Mouse (Mus musculus) T-helper 17 cell (primary cell): ENCODE measurements at regions not wholly inside any gene's neighbourhood (a gene's known extent, or its start where the extent isn't known, plus 50 kb on each side); places are given as distances from the start of the nearest gene placed in this dataset.

Experiments
- in situ Hi-C, 2 experiments: fragments of 300-600 bp; cut with MboI, MseI; formaldehyde crosslinking; loops; 1 replicate in 1 of 2; 2 replicates in 1 of 2; pipeline ENCODE4 v1.15.1; 2025; ENCODE audit warnings: high pct_unique_total_duplicates in 2 of 2

DNA sequence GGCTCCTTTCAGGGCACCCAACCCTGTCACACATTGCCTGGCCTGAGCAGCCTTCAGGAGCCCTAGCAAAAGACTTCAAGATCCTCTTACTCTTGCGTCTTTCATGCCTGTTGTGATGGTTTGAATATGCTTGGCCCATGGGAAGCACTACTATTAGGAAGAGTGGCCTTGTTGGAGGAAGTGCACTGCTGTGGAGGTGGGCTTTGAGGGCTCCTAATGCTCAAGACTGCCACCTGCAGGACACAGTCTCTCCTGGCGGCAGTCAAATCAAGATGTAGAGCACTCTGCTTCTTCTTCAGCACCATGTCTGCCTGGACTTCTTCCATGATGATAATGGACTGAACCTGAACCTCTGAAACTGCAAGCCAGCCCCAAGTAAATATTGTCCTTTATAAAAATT, 73.0 kb downstream of the Tsen15 start:
- in situ Hi-C loops, result no loop called here

- in situ Hi-C loops, result no loop called here
These were observed 81.0 kb downstream of the Tsen15 start for GRCm38 (mm10) chr1:152305461-152305860.

- in situ Hi-C loops, result no loop called here
These were observed 81.9 kb downstream of the Tsen15 start for GRCm38 (mm10) chr1:152304487-152305130.

GRCm38 (mm10) chr1:152301355-152301754, 85.1 kb downstream of the Tsen15 start:
- in situ Hi-C loops, result no loop called here

DNA sequence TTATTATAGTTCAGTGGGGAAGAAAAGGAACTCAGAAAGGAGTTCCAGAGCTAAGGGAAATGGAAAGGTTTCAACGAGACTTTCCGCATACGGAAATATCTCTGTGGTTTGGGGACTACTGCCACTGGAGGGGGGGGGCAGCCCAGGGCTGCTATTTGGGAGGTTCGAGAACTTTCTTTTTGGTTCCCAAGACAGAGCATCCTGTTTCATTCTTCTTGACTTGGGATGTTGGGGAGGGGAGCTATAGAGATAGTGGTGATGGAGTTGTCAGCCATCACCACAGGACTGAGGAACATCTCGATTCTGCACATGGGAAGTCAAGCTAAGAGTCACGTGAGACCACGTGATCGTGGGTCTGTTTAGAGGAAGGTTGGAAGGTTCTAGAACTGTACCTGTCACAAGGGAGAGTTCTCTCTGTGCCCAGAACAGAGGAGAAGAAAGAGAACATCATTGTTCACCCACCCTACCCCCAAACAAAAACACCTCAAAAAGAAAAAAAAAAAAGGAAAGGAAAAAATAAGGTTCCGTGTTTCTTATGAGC, 94.2 kb downstream of the Tsen15 start:
- in situ Hi-C loops, result no loop called here

GRCm38 (mm10) chr1:152290768-152291167, 95.7 kb downstream of the Tsen15 start:
- in situ Hi-C loops, result no loop called here

- in situ Hi-C loops, result no loop called here
These were observed 98.7 kb downstream of the Tsen15 start for GRCm38 (mm10) chr1:152287566-152288490.

DNA sequence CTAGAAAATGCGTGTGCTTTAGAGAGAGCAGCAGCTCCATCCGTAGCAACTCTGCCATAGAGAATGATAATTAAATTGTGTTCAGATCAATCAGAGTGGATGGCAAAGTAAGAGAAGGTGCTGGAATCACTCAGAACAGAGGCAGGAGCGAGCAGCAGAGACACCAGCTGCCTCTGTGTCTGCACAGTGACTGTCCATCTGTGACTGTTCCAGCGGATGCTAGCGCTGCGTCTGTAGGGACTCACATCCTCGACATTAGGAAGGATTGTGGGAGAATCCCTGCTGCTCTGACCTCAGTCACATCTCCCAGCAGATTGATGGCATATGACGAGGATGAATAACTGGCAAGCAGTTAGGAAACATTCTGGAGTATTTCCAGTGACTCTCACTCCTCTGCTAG, 99.8 kb downstream of the Tsen15 start:
- in situ Hi-C loops, result no loop called here

GRCm38 (mm10) chr1:152282106-152282505, 104.4 kb downstream of the Tsen15 start:
- in situ Hi-C loops, result no loop called here

- in situ Hi-C loops, result no loop called here
These were observed 105.3 kb downstream of the Tsen15 start for GRCm38 (mm10) chr1:152281201-152281600.

DNA sequence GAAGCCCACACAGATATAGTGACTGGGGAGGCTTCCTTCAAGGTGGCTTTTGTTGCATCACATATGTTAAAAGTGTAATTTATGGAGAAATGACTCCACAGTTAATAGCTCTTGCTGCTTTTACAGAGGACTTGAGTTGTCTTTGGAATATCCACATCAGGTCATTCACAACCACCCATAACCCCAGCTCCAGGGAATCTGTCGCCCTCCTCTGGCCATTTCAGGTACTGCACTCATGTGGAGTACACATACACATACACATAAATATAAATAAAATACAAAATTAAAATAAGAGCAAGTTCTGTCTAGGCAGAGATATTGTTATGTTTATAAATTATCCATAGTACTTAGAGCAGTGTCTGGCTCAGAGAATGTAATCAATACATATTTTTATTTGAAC, 106.5 kb downstream of the Tsen15 start:
- in situ Hi-C loops, result no loop called here

DNA sequence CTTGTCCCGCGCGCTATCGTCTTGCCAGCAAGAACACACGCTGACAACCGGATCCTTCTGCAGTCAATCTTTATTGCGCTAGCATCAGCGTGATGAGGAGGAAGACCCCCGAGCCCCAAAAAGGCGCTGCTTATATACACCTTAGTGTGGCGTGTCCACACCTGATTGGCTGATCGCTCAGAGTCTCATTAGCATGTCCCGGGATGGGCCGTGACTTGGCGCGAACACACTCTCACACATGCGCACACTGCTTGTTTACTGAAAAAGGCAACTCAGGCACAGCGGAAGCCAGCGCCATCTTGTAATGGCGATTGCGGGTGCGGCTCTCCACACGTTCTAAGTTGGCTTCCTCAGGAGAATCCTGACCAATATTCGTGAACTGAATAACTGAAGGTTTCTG, 111.5 kb downstream of the Tsen15 start:
- in situ Hi-C loops, result no loop called here

- in situ Hi-C loops, result no loop called here
These were observed 113.1 kb downstream of the Tsen15 start for GRCm38 (mm10) chr1:152273430-152273829.

GRCm38 (mm10) chr1:152269936-152270702, 116.4 kb downstream of the Tsen15 start:
- in situ Hi-C loops, result no loop called here

GRCm38 (mm10) chr1:152266390-152266789, 120.1 kb downstream of the Tsen15 start:
- in situ Hi-C loops, result no loop called here

GRCm38 (mm10) chr1:152264981-152265380, 121.5 kb downstream of the Tsen15 start:
- in situ Hi-C loops, result no loop called here

DNA sequence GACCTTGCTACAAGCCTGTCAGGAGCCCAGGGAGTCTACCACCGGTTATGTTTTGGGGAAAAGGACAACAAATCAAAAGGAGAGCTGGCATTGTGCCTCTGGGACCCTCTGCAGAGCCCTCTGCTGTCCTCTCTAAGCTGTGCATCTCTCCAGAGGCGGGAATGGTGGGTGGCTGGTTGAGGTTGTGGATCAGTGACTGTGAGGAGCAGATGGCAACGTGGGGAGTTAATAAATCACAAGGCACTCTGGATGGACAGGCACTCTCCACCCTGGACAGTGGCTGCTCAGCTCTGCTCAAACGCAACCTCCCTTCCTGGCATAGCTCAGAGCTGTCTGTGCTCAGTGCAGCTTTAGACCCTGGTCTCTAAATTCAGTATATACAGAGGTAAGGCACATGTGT, 125.0 kb downstream of the Tsen15 start:
- in situ Hi-C loops, result no loop called here

DNA sequence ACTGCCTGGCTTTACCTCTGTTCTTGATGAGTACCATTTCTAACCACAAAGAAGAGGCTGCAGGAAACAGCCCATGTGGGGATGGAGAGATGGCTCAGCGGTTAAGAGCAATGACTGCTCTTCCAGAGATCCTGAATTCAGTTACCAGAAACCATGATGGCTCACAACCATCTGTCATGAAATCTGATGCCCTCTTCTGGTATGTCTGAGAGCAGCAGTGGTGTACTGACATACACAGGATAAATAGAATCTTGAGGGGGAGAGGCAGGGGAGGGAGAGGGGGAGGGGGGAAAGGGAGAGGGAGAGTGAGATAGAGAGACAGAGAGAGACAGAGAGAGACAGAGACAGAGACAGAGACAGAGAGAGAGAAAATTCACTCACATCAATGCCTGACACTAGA, 125.5 kb downstream of the Tsen15 start:
- in situ Hi-C loops, result no loop called here

GRCm38 (mm10) chr1:152258258-152258657, 128.2 kb downstream of the Tsen15 start:
- in situ Hi-C loops, result no loop called here

GRCm38 (mm10) chr1:152253906-152254305, 132.6 kb downstream of the Tsen15 start:
- in situ Hi-C loops, result no loop called here

DNA sequence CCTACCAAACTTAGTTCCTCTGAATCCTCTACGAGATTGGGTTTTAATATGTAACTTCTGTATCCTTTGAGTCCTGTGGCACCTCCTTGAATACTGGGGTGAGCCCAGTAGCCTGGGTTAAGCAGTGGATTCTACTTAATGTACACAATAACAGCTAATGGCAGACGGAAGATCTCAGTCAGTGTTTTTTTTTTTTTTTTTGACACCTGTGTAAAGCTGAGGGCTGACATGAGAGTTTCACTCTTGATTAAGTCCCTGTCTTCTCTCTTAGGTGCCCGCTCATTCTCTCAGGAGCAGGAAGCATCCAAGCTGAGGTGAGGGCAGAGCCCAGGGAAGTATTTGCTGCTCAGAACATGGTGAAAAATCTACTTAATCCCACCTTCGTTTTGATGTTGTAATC, 133.0 kb downstream of the Tsen15 start:
- in situ Hi-C loops, result no loop called here
